Mouse (Mus musculus) brain, embryonic 14.5 days (tissue): ENCODE results near the gene Ncbp2.

Experiments used
- CTCF ChIP-seq: fragments of 200-500 bp; IDR thresholded peaks from 2 replicates; pipeline ENCODE4 v1.5.1; 2012; ENCODE audit warnings: inconsistent platforms, mild to moderate bottlenecking, moderate library complexity, borderline replicate concordance; ENCODE audit not compliant: insufficient read depth, insufficient read length; ENCODE audit errors: extremely low read depth
- POLR2A ChIP-seq: fragments of 200-500 bp; IDR thresholded peaks from 2 replicates; pipeline ENCODE4 v1.6.1; 2012; ENCODE audit warnings: mild to moderate bottlenecking, inconsistent platforms, borderline replicate concordance; ENCODE audit not compliant: poor library complexity, insufficient read depth, insufficient read length, severe bottlenecking; ENCODE audit errors: extremely low read depth

- no peak for TF ChIP-seq POLR2A
- no peak for TF ChIP-seq CTCF
Observed at GRCm38 (mm10) chr16:31963224-31963623, 14.9 kb downstream of the Ncbp2 start.
